Mouse (Mus musculus) small intestine, adult 2 months (tissue): ENCODE results near the gene Col12a1.

Experiments used
- CTCF ChIP-seq: fragments of 200-500 bp; IDR thresholded peaks from 2 replicates; pipeline ENCODE4 v1.5.1; 2012; ENCODE audit warnings: low read depth, mild to moderate bottlenecking, control low read depth, inconsistent platforms, low read length, moderate library complexity, mixed read lengths; ENCODE audit not compliant: insufficient replicate concordance, insufficient read length; ENCODE audit errors: extremely low read depth
- POLR2A ChIP-seq: fragments of 200-500 bp; IDR thresholded peaks from 2 replicates; pipeline ENCODE4 v1.6.1; 2012; ENCODE audit warnings: low read depth, mild to moderate bottlenecking, control low read depth, inconsistent platforms, low read length, moderate library complexity

GRCm38 (mm10) chr9:79721056-79721455, 2.4 kb upstream of the Col12a1 start:
- TF ChIP-seq CTCF (peak; percentile 44; the same call in 1 of the 2 replicates), POLR2A (no peak)
